Mouse (Mus musculus): Measurements from ENCODE around the gene Matn1.

DNA sequence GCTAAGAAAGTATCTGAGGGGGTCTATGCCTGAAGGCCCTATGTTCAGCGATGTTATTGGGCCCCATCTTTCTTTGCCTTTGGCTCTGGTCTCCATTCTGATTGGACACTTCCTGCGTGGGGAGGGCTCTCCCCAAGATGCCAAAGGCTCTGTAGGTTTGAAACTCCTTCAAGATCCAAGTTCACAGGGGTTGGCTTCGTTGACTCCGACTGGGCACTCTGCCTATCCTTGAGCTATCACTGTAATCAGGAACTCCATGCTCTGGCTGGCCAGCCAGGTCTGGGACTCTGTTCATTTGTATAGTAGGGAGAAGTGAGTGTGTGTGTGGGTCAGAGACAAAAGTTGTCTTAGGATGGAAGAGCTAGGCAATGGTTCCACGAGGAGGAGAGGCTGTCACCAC, 14.6 kb downstream of the Matn1 start:
- TF ChIP-seq TAL1 (IDR thresholded peaks at IDR 0.05; ENCODE audit: low read length), result no peak
- no peak for TF ChIP-seq GATA1 (IDR thresholded peaks at IDR 0.05; ENCODE audit: low read length)
